Mouse (Mus musculus): Measurements from ENCODE around the gene Olfr510.
"Not testable (repeated sequence)": the region's sequence is repeated elsewhere in the genome, so short reads cannot be mapped to it uniquely, and the experiment has no call there.

Olfr510 gene

DNA sequence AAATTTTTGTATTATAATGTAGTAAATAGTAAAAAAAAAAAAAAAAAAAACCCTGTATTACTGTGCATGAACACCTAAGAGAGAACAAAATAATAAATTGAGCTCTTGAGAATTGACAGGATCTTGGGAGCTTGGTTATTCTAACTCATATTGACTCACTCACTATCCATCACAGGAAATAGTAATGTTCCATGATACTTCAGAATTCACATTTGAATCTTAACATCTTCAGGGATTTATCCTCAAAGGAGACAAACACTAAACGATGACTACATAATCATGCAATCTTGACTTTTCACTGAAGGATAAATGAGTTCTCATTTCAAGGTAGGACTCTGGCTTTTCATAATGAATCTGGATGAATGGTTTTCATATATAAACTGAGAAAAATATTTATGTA, at the start of gene Olfr510:
Olfr510 (plus strand) TSS at position 301 of the 400 bp plus-strand sequence.
- no peak for DNase-seq (ENCODE audit: low read depth)

DNA sequence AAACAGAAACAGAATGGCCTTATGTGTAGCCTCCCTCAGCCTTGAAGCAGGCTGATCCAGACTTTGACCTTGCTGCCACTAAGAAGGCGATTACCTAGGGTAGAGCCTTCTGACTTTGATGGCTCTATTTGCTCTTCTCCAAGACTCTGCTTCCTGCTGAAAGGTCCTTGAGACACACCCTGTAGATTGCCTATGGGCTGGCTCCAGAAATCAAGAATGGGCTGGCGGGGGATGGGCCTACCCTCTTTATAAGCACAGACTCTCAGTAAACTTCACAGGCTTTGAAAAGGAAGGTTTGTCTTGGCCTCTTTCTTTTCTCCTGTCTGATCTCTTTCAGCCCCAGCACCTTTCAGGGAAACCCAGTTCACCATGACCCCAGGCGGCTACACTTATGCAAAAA, 49.4 kb upstream of the Olfr510 start:
- not testable (repeated sequence) for DNase-seq (ENCODE audit: low read depth)

DNA sequence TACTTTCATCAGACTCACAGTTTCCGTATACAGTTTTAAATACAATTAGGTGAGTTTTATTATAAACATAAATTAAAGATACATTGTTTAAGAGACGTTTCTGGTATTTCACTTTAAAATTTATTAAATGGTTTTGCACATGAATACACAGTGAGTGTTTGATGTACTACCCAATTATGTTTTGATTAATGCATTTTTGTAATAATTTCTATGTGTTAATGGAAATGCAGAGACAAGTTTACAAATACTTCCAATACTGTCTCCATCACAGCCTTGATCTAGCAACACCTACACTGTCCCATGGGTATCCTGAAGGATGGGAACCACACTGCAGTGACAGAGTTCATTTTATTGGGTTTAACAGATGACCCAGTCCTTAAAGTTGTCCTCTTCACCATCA, 44.7 kb upstream of the Olfr510 start, which contains the start of gene Olfr507:
Olfr507 (plus strand) TSS at position 301 of the 400 bp plus-strand sequence.
- DNase-seq (ENCODE audit: low read depth), result no peak

DNA sequence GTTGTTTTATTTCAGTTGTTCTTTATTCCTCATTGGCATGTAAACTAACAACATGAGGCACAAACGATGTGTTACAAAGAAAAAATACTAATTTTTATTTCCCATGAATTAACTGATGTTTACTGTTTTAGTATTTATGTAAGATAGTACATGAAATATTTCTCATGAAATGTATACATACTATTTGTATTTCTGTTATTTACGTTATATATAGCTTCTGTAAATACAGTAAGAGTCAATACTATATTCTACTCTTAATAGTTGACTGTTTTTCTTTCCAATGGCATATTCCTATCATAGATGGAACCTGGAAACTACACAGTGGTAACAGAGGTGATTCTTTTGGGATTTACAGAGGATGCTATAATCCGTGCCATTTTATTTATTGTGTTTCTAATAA, 36.5 kb upstream of the Olfr510 start, which contains the start of gene Olfr508:
Olfr508 (plus strand) TSS at position 301 of the 400 bp plus-strand sequence.
- DNase-seq (ENCODE audit: low read depth), result no peak

DNA sequence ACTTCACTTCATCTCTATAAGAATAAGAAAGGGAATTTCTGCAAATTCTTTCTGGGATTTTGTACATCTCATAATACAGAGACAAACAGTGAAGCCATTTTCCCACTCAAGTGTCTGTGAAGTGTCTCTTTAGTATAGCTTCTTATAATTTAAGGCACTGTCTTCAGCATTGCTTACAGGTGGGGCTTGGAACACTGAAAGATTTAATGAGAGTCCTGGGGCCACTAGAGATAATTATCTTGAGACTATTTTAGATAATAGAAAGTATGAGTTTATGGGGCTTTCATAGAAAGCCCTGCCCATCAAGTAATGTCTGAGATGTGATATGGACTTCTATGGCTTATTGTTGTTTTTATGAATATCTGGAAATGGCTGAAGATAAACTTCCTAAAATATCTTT, 14.4 kb upstream of the Olfr510 start, which contains the start of gene Olfr509:
Olfr509 (minus strand) TSS at position 101 of the 400 bp plus-strand sequence.
- DNase-seq (ENCODE audit: low read depth), result no peak

DNA sequence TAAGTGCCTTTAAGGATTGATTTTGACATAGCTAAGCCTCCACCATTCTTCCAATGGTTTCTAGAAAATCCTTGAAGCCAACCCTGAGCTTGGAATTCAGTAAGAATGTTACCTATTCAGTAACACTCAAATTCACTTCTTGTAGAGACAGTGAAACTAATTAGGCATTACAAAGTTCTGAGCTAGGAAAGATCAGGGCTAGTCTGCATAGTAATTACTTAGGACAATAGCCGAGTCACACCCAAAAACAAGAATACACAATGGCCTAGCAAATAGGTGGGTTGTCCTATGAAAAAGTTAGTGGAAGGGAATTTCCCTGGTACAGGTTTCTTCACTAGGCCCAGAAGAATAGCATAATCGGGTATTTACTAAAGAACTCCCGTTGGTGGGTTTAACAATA, 3.8 kb upstream of the Olfr510 start:
- no peak for DNase-seq (ENCODE audit: low read depth)

DNA sequence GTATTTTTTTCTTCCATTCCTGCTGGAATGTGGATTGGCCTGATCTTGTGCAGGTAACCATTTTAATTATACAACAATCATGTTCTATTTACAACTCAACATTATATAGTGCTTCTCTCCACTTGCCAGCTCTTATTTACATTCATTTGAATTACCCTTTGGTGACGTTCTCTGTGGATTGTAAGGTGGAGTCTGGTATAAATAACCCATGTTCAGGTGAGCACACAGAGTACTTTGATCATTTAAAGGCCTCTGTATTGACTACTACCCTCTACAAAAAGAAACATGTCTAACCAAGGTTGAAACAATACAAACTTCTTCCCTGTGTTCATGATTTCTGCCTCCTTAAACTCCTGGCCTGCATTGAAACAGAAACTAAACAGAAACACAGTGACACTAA, 4.8 kb downstream of the Olfr510 start:
- no peak for DNase-seq (ENCODE audit: low read depth)

DNA sequence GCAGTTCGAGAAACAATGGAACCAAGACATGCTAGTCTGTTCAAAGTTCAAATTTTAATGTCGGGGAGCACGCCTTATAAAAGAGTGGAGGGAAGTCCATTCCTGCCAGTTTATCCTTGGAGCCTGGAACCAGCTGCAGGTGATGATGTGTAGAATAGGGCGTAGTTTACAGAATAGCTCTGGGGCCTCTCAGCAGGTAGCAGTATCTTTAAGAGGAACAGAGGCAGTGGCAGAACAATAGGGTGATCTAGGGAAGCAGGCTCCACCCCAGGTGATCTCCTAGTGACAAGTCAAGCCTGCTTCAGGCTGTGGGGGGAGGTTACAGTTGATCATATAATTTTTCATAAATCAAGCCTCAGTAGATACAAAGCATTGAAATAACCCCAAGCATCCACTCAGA, 12.7 kb downstream of the Olfr510 start:
- no peak for DNase-seq (ENCODE audit: low read depth)

DNA sequence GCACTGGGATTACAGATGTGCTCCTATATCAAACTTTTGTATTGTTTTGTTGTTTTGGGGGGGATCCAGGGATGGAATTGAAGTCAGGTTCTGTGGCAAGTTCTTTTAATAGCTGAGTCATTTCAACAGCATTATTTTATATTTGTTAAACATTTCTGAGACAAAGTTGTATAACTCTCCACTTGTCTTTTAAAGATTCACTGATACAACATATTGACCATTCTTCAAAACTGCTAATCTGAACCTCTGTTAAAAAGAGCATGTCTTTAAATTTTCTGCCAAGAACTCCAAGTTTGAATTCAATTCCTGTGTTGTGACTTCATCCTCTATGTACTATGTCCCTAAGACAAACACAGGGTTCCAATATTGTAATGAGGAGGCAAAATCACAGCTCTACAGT, 46.8 kb downstream of the Olfr510 start, which contains the start of gene Olfr512:
Olfr512 (plus strand) TSS at position 301 of the 400 bp plus-strand sequence.
- DNase-seq (ENCODE audit: low read depth), result no peak
